Mouse (Mus musculus): ENCODE measurements at regions not wholly inside any gene's neighbourhood (a gene's known extent, or its start where the extent isn't known, plus 50 kb on each side); places are given as distances from the start of the nearest gene placed in this dataset.

DNA sequence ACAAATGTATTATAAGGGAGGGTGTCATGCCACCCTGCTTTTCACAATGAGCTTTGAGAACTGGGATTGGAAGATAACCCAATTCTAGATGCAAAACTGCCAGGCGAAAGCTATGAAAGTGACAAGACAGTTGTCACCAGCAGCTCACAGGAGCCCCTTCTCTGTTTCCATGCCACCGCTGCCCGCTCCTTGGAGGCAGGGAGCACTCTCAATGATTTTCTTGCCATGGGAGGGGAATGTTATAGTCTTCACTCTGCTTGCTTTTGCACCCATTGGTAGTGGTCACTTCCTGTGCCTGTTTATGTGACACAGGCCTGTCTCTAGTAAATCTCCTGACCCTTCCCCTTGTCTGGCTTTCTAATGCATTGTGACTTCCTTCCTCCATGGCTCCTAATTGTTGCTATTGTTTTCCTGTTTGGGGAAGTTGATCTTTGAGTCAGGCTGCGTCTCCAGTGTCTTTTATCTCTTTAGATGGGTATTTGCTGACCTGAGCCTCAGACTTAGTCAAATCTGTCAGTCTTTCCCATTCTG, 143.4 kb downstream of the Tpra1 start:
- ATAC-seq (replicated peaks; ENCODE audit: insufficient number of reproducible peaks, low FRiP score, low TSS enrichment, poor library complexity, severe bottlenecking), result no peak

DNA sequence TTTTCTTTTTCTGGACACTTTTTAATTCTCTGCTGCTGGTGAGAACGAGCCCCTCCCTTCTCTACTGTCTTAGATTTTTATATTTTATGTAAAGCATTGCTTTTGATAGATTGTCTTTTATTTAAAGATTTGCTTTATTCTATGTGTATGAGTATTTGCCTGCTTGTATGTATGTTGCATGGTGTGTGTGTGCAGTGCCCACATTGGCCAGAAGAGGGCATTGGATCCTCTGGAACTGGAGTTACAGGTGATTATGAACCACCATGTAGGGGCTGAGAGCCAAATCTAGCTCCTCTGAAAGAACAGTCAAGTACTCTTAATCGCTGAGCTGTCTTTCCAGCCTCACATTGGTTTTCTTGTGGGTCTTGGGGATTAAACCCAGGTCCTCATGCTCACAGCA, 144.4 kb downstream of the Tpra1 start:
- no peak for ATAC-seq (replicated peaks; ENCODE audit: insufficient number of reproducible peaks, low FRiP score, low TSS enrichment, poor library complexity, severe bottlenecking)

DNA sequence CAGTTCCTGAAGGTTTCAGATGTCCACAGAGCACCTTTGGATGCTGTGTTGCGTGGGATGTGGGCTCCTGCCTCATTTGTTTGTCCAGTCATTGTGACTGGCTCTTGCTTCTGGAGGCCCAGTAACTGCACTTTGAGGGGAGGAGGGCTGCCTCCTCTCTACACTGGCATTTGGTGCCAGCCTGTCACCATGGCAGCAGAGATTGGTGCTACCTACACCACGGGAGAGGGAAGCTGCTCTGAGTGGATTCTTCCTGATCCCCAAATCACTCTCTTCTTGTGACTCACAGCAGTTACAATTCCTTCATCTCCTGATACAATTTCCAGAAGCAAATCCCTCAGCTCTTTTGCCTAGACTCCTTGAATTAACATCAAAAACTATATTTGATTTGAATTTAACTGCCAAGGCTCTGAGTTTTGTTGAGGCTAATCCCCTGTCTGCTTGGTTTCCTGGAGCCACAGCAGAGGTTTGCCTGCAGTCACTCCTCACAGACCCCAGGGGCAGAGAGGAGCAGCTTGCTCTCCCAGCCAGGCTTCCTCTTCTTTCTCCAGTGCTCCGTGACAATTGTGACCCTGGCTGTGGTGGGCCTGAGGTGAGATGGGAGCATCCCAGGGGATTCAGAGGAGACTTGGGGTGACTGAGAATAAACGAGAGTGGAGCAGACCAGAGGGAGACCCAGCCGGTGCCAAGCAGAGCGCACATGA, 145.7 kb downstream of the Tpra1 start:
- no peak for ATAC-seq (replicated peaks; ENCODE audit: insufficient number of reproducible peaks, low FRiP score, low TSS enrichment, poor library complexity, severe bottlenecking)

DNA sequence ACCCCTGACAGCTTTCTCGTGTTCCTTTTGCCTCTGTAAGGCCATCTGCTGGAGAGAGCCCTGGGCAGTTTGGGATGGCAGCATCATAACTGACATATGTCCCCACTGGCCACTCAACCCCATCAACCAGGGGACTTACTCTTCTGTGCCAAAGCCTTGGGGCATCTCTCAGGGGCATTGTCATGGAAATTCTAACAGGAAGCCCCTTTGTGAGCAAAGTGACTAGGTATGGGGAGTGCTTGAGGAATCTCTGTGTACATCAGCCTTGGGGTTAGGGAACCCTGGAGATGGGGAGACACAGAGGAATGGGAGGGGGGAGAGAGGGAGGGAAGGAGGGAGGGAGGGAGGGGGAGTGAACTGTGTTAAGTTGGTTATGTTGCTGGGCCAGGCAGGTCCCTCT, 147.2 kb downstream of the Tpra1 start:
- no peak for ATAC-seq (replicated peaks; ENCODE audit: insufficient number of reproducible peaks, low FRiP score, low TSS enrichment, poor library complexity, severe bottlenecking)

- no peak for ATAC-seq (replicated peaks; ENCODE audit: insufficient number of reproducible peaks, low FRiP score, low TSS enrichment, poor library complexity, severe bottlenecking)
Measured at GRCm38 (mm10) chr6:89050575-89051270, 148.7 kb downstream of the Tpra1 start.

DNA sequence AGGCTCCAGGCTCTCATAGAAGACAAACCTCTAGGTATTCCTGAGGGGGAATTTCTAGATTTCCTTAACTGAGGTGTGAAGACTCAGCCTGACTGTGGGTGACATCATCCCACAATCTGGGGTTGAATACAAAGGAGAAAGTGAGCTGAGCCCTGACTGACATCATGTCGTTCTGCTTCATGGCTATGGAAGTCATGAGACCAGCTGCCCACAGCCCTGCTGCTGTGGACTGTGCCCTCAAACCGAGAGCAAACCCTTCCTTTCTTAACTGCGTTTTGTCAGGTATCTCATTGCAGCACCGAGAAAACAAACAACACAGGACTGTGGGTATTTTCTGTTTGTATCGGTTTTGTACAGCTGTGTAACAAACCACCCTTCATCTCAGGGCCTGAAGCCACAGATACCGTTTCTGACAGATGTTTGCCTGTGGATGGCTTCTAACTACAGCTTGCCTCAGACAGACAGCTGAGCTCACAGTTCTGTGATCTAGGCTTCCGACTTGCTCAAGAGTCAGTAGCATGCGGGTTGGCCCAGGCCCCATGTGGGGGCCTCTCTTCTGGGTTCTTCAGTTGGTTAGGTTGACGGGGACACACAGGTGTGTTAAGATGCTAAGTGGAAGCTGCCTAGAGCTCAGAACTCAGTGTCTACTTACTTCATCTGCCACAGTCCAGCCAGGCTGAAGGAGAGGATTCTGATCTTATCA, 150.9 kb downstream of the Tpra1 start:
- no peak for ATAC-seq (replicated peaks; ENCODE audit: insufficient number of reproducible peaks, low FRiP score, low TSS enrichment, poor library complexity, severe bottlenecking)

- no peak for ATAC-seq (replicated peaks; ENCODE audit: insufficient number of reproducible peaks, low FRiP score, low TSS enrichment, poor library complexity, severe bottlenecking)
Measured at GRCm38 (mm10) chr6:89054060-89054459, 152.0 kb downstream of the Tpra1 start.

GRCm38 (mm10) chr6:89059431-89059975, 157.5 kb downstream of the Tpra1 start:
- ATAC-seq (replicated peaks; ENCODE audit: insufficient number of reproducible peaks, low FRiP score, low TSS enrichment, poor library complexity, severe bottlenecking), result no peak

GRCm38 (mm10) chr6:89064977-89065580, 163.0 kb downstream of the Tpra1 start:
- ATAC-seq (replicated peaks; ENCODE audit: insufficient number of reproducible peaks, low FRiP score, low TSS enrichment, poor library complexity, severe bottlenecking), result no peak

DNA sequence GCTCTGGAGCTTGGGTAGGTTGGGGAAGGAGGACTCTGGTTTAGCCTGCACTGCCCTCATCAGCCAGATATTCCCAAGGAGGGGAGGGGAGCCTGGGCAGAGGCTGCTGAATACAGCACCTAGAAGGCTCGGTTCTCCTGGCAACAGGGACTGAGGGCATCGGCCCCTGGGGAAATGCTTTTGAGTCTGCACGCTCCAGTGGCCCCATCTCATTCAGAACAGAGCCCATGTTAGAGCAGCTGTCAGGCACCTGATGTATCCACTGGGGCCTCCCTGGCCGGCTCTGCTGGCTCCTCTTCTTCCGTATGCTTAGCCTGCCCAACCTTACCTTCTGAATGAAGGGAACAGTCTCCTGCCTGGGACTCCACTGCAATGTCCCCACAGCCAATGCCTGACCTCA, 164.5 kb downstream of the Tpra1 start:
- no peak for ATAC-seq (replicated peaks; ENCODE audit: insufficient number of reproducible peaks, low FRiP score, low TSS enrichment, poor library complexity, severe bottlenecking)

DNA sequence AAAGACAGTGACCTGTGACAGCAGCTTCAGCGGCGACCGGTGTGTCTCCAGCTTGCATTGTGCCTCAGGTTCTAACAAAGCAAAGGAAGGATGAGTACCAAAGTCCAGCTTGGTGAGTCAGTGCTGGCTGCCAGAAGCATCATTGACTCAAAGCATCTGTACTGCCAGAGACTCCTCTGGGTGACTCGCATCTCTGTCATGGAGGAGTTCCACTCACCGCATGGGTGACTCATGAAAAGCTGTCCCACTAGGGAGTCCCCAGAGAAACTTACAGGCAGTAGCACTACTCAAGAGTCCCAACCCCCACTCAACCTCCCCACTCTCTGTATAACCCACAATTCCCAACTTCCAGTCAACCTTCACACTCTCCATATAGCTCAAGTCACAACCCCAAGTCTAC, 166.2 kb downstream of the Tpra1 start:
- ATAC-seq (replicated peaks; ENCODE audit: insufficient number of reproducible peaks, low FRiP score, low TSS enrichment, poor library complexity, severe bottlenecking), result no peak

DNA sequence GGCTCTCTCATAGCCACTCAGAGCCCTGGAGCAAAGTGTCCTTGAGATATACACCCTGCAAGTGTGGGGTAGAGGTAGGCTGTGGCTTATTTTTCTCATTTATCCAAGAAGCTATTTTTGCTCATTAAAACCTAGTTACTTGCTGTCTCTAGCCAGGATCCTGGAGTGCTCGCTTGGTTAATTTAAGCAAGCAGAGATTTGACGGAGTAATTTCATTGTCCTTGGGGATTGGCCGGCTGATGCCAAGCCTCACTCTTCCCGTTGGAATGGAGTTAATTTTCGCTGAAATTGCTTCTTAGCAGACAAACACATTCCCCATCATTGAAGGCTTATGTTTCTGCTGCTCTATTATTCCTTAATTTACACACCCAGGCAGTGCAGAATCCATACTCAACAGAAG, 167.1 kb downstream of the Tpra1 start:
- no peak for ATAC-seq (replicated peaks; ENCODE audit: insufficient number of reproducible peaks, low FRiP score, low TSS enrichment, poor library complexity, severe bottlenecking)

DNA sequence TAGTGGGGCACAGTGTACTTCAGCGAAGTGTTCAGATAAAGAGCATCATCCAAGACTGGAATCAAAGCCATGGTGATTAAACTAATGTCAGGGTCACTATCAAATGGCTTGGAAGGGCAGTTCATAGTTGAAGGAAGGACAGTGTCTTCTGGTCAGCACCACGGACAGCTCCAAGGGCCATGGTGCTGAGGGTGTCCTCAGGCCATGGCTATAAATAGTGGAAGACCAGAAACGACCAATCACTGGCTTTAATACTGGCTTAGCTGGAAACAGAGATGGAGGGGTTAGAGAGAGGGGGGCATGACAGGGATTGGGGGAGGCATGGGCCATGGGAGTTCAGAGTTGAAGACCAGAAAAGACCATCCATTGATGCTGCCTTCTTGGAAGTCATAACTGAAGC, 168.0 kb downstream of the Tpra1 start:
- no peak for ATAC-seq (replicated peaks; ENCODE audit: insufficient number of reproducible peaks, low FRiP score, low TSS enrichment, poor library complexity, severe bottlenecking)

DNA sequence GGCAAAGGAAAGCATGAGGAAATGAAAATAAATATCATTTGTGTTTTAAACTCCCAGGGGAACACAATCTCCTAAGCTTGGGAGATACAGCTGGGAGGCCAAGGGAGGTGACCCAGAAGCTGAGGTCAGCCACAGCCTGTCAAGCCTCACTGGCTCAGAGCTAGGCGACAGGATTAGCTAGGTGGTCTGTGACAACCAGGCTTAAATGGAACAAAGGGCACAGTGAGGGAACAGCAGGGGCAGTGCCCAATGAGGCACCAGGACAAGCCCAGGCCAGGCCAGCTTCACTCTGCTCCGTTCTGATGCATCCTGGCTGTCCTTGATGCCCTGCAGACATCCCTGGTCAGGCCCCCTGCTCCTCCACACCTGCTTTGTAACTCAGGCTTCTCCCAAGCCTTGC, 169.7 kb downstream of the Tpra1 start:
- ATAC-seq (replicated peaks; ENCODE audit: insufficient number of reproducible peaks, low FRiP score, low TSS enrichment, poor library complexity, severe bottlenecking), result no peak

- no peak for ATAC-seq (replicated peaks; ENCODE audit: insufficient number of reproducible peaks, low FRiP score, low TSS enrichment, poor library complexity, severe bottlenecking)
Measured at GRCm38 (mm10) chr6:89072569-89072968, 170.5 kb downstream of the Tpra1 start.

DNA sequence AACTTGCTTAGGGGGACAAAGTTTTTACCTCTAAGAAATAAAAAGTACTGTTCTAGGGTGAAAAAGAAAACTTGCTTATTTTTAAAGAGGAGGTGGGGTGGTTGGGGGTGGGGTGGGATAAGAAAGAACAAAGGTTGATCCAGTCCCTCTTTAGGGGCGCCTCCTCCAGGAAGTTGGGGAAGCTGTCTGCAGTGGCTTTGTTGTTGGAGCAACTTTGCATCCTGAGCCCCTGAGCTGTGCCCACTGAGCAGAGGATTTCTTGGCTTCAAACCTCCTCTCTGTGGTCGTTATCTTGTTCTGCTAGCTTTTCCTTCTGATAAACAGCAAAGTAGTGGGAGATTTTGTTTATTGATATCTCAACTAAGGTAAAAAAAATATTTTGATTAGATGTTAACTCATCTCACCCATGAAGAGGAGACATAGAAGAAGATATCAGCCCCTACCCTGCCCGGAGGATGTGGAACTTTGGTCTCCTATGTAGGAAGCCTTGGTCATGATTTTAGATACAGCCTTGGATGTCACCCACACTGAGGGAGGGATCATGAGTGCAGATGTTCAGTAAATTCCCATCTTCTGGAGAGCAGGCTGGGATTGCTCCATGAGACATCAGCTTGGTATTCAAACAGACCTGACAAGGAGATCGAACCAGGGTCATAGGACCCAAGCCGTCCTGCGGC, 179.7 kb downstream of the Tpra1 start:
- ATAC-seq (replicated peaks; ENCODE audit: insufficient number of reproducible peaks, low FRiP score, low TSS enrichment, poor library complexity, severe bottlenecking), result no peak

GRCm38 (mm10) chr6:89084437-89084836, 182.4 kb downstream of the Tpra1 start:
- no peak for ATAC-seq (replicated peaks; ENCODE audit: insufficient number of reproducible peaks, low FRiP score, low TSS enrichment, poor library complexity, severe bottlenecking)

GRCm38 (mm10) chr6:89085151-89085550, 183.1 kb downstream of the Tpra1 start:
- no peak for ATAC-seq (replicated peaks; ENCODE audit: insufficient number of reproducible peaks, low FRiP score, low TSS enrichment, poor library complexity, severe bottlenecking)

GRCm38 (mm10) chr6:89087620-89088019, 185.6 kb downstream of the Tpra1 start:
- no peak for ATAC-seq (replicated peaks; ENCODE audit: insufficient number of reproducible peaks, low FRiP score, low TSS enrichment, poor library complexity, severe bottlenecking)
